Mouse (Mus musculus): ENCODE measurements around the gene Ss18l1.

DNA sequence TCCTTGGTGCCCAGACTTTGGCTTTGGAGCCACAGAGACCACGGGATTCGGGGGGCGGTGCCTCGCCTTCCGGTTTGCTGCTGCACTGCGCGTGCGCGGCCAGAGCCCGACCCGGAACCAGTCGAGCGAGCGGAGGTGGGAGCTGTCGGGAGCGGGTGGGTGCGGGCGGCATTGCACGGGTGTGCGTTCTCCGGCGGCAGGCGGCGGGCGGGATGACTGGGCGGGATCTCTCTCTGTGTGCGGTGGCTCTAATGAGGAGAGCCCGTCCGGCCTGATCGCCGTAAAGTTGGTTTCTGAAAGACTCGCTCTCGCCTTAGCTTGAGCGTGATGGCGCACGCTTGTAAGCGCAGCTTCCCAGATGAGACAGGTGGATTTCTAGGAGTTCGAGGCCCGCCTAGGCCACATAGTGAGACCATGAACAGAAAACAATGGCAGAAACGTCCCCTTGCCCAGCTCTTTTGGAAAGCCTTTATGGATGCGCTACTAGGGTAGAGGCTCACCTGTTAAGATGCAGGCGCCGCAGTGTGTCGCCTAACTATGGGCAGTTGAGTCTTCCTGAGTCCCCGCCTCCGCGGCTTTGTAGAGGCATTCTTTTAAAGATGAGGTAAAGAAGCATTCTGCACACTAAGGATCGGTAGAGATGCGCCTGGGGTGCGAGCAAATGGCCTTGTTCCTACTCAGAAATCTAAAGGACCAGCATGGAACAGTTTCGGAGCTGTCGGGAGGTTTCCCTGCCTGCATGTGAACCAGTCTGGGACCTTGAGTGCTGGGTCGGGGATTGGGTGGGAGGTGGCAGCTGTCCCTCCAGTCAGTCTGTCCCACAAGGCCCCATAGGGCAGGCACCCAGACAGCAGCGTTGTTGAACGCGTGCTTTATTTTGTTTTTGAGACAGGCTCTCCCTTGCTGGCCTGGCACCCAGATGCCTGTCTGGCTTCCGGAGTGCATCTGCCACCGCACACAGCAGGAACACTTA is 28.5 kb downstream of the Ss18l1 start, which contains the start of gene Mtg2:
- TF ChIP-seq POLR2A (IDR thresholded peaks at IDR 0.05; ENCODE audit: extremely low read depth, insufficient read depth, low read length): peak; percentile 64; the same call in 1 of the 2 replicates
- TF ChIP-seq CTCF (IDR thresholded peaks at IDR 0.05; ENCODE audit: extremely low read depth, insufficient read depth, low read length): no peak
